Mouse (Mus musculus) heart, postnatal 36 days (tissue): Measurements from ENCODE around the gene Ctf1. TPM values are rescaled to one million over a fixed set of nuclear protein-coding genes. Genes with fewer than 3 reads are reported as not detected.

Experiments used
- DNase-seq, 2 experiments: peaks; one replicate each; pipeline ENCODE4 v3.0.0; 2021 to 2022
- intact Hi-C: fragments of 180-260 bp; cut with DNase I; formaldehyde crosslinking; loops from one replicate; pipeline ENCODE4 v1.15.1; 2025
- microRNA-seq, 2 experiments: library from miRNA; unstranded; fragments of <30 nt; microRNA quantifications; one replicate each; pipeline ENCODE4 v1.2.0; 2021; ENCODE audit warnings: borderline number of aligned reads in 2 of 2
- total RNA-seq, 2 experiments: library from RNA; stranded (reverse); gene quantifications; 2 replicates each; pipeline ENCODE4 v1.2.3; 2021

The Ctf1 gene
- total RNA-seq, 2 experiments from 2014 or later = 7.7 to 9.4 TPM

- intact Hi-C loops = loop anchor here (10.0 kb wide), 1 partner anchor 279 kb away; no protein-coding TSS in a partner anchor
- DNase-seq = no peak
These were observed 51.1 kb downstream of the Ctf1 start for GRCm38 (mm10) chr7:127763642-127764041.

- no peak for DNase-seq
- intact Hi-C loops = loop anchor here (2.0 to 10.0 kb wide), 3 partner anchors 53 to 281 kb away; partner anchors contain the start of genes Ccdc189, Ctf1 and Rnf40
These were observed 53.2 kb downstream of the Ctf1 start for GRCm38 (mm10) chr7:127765756-127766155.

- no peak for DNase-seq
- intact Hi-C loops = loop anchor here (2.0 to 10.0 kb wide), 3 partner anchors 54 to 282 kb away; partner anchors contain the start of genes Ccdc189, Ctf1 and Rnf40
These were observed 54.5 kb downstream of the Ctf1 start for GRCm38 (mm10) chr7:127766851-127767609.

Small RNAs within 50 kb of the gene (microRNA-seq; reads per million reads assigned to microRNA genes)
- gene Mir762 = 0 reads per million in 2 experiments

Other genes starting within 250 kb of the Ctf1 start
- gene Fbrs, start 233.5 kb upstream of the Ctf1 start, total RNA-seq = 10 to 100 TPM; 32.2 to 35.0 TPM
- gene Srcap, start 200.8 kb upstream of the Ctf1 start, total RNA-seq = 10 to 100 TPM; 52.1 to 58.8 TPM
- gene Gm42715, start 193.2 kb upstream of the Ctf1 start, total RNA-seq = 10 to 100 TPM; 10.3 to 10.5 TPM
- not detected for gene Tmem265, start 151.3 kb upstream of the Ctf1 start, total RNA-seq
- 10 to 100 TPM; 17.7 to 19.0 TPM for gene Phkg2, start 139.4 kb upstream of the Ctf1 start, total RNA-seq
- 10 to 100 TPM; 10.4 to 12.1 TPM for gene Ccdc189, start 124.1 kb upstream of the Ctf1 start, total RNA-seq
- gene Rnf40, start 124.0 kb upstream of the Ctf1 start, total RNA-seq = 10 to 100 TPM; 42.3 to 43.1 TPM
- 10 to 100 TPM; 18.1 to 22.4 TPM for gene Zfp629, start 96.9 kb upstream of the Ctf1 start, total RNA-seq
- gene Bcl7c, start 3.8 kb upstream of the Ctf1 start, total RNA-seq = 10 to 100 TPM; 34.6 to 35.8 TPM
- not detected for gene Ctf2, start 19.4 kb downstream of the Ctf1 start, total RNA-seq
- 1 to 10 TPM; 3.2 to 3.3 TPM for gene Fbxl19, start 31.8 kb downstream of the Ctf1 start, total RNA-seq
- 10 to 100 TPM; 22.1 to 22.6 TPM for gene Orai3, start 57.1 kb downstream of the Ctf1 start, total RNA-seq
- gene Setd1a, start 63.9 kb downstream of the Ctf1 start, total RNA-seq = 10 to 100 TPM; 22.2 to 24.0 TPM
- 1 to 10 TPM; 3.3 to 3.9 TPM for gene Gm49388, start 72.9 kb downstream of the Ctf1 start, total RNA-seq
- 10 to 100 TPM; 12.6 to 13.1 TPM for gene Hsd3b7, start 87.9 kb downstream of the Ctf1 start, total RNA-seq
- 10 to 100 TPM; 63.2 to 72.7 TPM for gene Stx4a, start 111.6 kb downstream of the Ctf1 start, total RNA-seq
- 1 to 10 TPM in 1 of 2 experiments, under 1 TPM in 1; 0.53 to 1.1 TPM for gene Stx1b, start 111.8 kb downstream of the Ctf1 start, total RNA-seq
- 10 to 100 TPM; 17.2 to 19.3 TPM for gene Zfp646, start 163.5 kb downstream of the Ctf1 start, total RNA-seq
- gene Zfp668, start 164.1 kb downstream of the Ctf1 start, total RNA-seq = 1 to 10 TPM; 3.9 to 4.3 TPM
- 1 to 10 TPM in 1 of 2 experiments, under 1 TPM in 1; 0.81 to 1.1 TPM for gene Prss53, start 178.2 kb downstream of the Ctf1 start, total RNA-seq
- not detected for gene Gm21974, start 182.7 kb downstream of the Ctf1 start, total RNA-seq
- gene Vkorc1, start 182.9 kb downstream of the Ctf1 start, total RNA-seq = 10 to 100 TPM; 22.1 to 22.6 TPM
- 100 to 1,000 TPM; 113 to 120 TPM for gene Bckdk, start 191.3 kb downstream of the Ctf1 start, total RNA-seq
- 10 to 100 TPM; 13.8 to 16.1 TPM for gene Kat8, start 199.8 kb downstream of the Ctf1 start, total RNA-seq
- not detected for gene Prss8, start 217.4 kb downstream of the Ctf1 start, total RNA-seq
- gene Prss36, start 234.0 kb downstream of the Ctf1 start, total RNA-seq = 1 to 10 TPM; 7.9 to 8.1 TPM